Mouse (Mus musculus): ENCODE data around the gene Fahd1.
A peak's percentile ranks its signal among the peaks of the same experiment; 100 is the strongest.

DNA sequence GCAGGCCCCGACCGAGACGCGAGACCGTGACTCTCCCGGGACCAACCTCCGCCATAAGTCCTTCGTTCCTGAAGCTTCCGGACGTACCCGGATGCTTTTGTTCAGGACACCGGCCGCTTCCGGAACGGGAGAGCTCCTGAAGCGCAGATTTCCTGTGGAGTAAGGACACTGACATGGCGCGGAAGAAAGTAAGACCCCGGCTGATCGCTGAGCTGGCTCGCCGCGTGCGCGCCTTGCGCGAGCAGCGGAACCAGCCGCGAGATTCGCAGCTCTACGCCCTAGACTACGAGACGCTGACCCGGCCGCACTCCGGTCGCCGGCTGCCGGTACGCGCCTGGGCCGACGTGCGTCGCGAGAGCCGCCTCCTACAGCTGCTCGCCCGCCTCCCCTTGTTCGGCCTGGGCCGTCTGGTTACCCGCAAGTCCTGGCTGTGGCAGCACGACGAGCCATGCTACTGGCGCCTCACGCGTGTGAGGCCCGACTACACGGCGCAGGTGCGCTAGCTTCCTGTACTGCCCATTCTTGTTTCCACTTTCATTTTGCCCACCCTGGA is 44.9 kb upstream of the Fahd1 start, which contains the start of the genes Eme2 and Mrps34:
- TF ChIP-seq CTCF (IDR thresholded peaks at IDR 0.05; ENCODE audit: low read depth, low read length) (no peak), POLR2A (IDR thresholded peaks at IDR 0.05; ENCODE audit: insufficient read depth, low read length) (peak; percentile 17)

All from ES-Bruce4 (cell line).